Mouse (Mus musculus) E14TG2a.4 (cell line): ENCODE results near the gene Mup6.
"Not testable (repeated sequence)": the region's sequence is repeated elsewhere in the genome, so short reads cannot be mapped to it uniquely, and the experiment has no call there.

ENCODE experiments used
- CTCF ChIP-seq: conservative IDR thresholded peaks from 2 replicates; pipeline ENCODE4 v1.5.1; 2014; ENCODE audit warnings: low read length
- NANOG ChIP-seq: IDR thresholded peaks from 2 replicates; pipeline ENCODE4 v1.6.1; 2014; ENCODE audit warnings: borderline replicate concordance, low read length, mixed read lengths
- POU5F1 ChIP-seq: IDR thresholded peaks from 2 replicates; pipeline ENCODE4 v1.6.1; 2014; ENCODE audit warnings: low read length, borderline replicate concordance

GRCm38 (mm10) chr4:60029334-60030111, 65.4 kb downstream of the Mup6 start:
- not testable (repeated sequence) for TF ChIP-seq CTCF, NANOG, POU5F1
